Mouse (Mus musculus) right cerebral cortex, postnatal 36 days (tissue): ENCODE data around the gene Zfp687.

Experiments used
- DNase-seq, 2 experiments: peaks; one replicate each; pipeline ENCODE4 v3.0.0; 2022; ENCODE audit warnings: low spot score in 2 of 2, mixed read lengths in 1 of 2

The Zfp687 gene

DNA sequence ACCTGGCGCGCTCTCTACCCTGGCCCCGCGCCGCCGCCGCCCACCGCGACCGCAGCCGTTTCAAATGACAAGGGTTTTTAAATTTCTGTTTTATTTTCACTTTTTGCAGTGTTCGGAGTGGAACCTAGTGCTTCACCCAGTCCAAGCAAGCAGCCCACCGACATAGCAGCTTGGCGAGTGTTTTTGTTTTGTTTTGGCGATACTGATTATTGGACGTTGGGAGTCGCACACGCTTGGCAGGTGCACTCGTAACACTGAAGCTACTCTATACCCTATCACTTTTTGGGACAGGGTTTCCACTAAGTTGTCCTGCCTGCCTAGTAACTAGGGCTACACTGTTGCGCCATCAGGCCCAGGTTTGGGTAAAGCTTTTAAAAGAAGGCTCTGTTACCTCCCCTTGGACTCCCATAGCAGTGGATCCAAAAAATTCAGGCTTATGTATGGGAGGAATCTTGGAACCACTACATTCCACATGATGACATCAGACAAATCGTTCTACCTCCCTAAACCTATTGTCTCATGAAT, 1.3 kb upstream of the Zfp687 start:
- no peak for DNase-seq

DNA sequence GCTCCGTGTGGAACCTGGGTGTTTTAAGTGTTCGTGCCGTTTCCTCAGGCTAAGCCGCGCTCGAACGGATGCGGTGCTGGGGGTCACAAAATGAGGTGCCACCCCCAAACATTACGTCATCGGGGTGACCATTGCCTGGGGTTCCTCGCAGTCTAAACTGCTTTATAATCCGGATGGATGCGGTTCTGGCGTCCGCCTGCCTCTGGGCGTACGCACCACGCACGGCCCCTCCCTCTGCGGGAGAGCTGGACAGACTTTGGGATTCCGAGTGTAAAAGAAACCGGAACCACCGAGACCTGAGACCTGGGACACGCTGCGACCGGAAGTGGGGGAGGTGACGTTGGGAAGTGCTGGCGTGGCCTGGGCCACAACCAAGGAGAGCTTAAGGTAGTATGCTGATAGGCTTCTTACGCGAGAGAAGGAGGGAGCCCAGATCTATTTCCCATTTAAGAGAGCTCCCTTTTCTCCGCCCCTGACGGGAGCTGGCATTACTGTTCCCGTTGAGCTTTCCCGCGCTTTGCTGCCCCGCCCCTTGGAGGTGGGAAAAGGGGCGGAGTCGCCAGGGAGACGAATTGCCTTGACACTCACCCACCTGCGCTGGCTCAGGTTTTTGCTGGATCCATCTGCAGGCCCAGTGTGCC, 763 bp upstream of the Zfp687 start:
- peak; percentile 90 to 95 for DNase-seq

DNA sequence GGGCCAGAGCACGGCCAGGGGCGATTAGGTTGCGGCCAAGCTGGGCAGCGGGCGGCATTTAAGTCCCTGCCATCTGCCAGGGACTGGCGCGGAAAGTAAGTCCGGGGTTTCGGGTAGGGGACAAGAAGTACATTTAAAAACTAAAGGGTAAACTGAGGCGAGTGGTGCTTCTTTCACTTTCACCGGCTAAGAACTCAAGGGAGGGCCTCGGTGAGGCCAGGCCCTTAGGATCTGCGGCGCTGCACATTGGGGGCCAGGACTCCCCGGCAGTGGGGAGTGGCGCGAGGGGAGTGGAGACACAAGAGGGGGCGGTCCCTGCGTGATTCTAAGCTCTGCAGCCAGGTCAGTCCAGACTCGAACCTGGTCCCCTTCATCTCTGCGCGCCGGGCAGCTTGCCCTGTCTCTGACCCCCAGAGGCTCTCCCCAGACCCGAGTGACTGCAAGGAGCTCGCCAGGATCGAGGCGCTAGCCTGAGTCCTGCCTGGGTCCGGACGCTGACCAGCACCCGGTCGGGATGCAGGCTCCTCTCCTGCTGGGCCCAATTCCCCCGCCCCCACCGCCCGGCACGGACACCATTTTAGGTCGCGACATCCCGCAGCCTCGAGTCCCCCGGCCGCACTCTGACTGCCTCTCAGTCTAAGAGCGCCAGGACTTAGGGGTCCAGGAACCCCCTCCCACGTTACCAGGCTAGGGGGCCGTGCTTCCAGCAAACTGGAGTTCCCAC, 658 bp downstream of the Zfp687 start:
- DNase-seq, result no peak

DNA sequence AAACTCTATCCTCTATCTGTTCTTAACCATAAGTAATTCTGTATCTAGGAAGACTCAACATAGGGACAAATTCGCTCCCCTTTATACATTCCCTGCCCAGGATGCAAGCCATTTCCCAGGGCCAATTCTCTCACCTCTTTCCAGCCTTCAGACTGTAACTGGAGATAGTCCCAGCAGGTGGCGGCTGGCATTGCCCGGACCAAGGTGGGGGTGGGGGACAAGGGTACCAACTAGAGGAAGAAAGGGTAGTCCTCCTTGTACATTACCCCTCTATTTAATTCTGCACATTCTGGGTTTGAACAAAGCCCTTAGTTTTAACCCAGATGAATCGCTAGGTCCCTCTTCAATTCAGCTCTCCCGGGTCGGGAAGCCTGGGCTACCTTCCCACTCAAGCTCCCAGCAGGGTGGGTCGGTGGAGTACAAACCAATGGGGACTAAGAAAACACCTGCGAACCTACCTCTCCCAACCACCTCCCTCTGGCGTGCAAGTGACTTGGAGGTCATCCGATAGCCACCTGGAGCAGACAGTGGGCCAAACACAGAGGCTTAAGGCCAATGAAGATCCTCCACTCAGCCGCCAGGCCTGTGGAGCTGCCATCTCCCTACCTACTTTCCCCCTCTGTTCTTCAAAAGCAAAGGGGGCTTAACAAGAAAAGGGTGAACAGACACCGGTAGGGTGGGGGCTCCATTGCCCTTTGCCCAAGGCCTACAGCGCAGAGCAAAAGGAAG, 1.4 kb downstream of the Zfp687 start:
- no peak for DNase-seq

DNA sequence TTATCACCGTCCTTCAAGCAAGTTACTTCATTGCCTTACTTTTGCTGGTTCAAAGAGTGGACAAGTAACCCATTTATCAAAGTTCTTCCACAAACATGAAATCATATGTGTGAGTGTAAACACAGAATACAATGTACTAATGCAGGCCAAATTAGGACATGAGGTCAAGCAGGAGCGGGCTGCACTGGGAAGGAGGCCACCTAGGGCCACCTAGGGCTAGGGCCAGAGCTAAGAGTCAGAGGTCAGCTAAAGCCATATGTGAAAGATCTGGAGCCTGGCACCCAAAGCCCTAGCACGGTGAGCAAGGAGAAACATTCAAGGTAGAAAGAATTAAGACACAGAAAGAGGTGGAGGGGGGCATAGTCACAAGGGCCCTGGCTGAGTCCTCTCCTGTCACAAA, 2.3 kb downstream of the Zfp687 start:
- DNase-seq, result no peak

DNA sequence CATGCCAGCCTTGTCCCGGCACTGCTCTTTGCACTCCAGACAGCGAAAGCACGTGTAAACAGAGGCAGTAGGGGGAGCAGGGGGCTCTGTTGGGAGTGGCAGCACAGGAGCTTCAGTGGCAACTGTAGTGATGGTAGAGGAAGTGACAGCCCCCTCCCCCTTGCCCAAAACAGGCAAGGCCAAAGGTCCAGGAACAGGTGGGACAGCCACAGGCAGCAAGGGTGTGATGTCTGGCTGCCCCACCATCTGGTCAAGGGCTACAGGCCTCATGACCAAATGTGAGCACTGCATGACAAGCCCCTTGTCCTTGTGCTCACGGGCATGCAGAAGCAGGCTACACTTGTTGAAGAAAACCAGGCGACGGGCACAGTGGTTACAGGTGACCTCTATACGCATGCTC, 4.9 kb downstream of the Zfp687 start:
- no peak for DNase-seq

DNA sequence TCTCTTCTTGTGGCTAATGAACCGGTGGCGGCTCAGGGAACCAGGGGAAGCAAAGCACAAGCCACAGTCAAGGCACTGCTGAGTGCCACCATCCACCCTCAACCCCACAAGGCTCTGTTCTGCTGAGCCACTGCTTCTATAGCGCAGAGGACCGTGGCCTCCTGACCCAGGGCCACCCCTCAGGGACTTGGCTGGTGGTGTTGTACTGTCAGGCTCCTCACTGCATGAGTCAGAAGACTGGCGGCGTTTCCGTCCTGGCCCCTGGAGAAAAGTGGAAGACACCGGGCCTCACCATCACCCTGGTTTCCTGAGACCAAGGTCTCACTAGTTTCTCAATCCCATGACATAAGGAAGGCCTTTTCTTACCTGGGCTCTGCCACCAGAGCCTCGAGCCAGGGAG, 7.5 kb downstream of the Zfp687 start:
- DNase-seq, result no peak

DNA sequence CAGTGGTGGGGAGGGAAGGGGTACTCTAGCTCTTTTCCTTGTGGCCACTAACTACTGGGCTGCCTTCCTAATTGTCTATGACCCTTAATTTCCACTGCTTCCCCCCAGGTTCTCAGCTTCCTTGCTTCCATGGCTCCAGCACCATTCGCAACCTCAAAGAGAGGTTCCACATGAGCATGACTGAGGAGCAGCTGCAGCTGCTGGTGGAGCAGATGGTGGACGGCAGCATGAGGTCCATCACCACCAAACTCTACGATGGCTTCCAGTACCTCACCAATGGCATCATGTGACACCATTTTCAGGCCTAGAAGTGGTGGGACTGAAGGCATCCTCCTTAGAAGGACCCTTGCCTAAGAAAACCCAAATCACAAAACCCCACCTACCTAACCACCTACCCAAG, 9.6 kb downstream of the Zfp687 start:
- no peak for DNase-seq

DNA sequence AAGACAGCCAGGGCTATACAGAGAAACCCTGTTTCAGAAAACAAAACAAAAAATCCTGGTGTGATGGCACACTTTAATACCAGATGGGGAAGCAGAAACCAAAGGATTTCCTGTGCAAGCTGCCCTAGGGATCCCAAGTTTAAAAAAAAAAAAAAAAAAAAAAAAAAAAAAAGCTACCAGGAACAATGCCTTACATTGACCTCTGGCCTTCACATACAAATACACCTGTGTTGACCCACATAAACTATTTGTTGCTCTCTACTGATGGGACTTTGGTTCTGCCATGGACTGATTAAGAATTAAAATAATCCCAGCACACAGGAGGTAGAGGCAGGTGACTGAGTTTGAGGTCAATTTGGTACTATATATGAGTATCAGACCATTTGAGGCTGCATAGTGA, 12.0 kb downstream of the Zfp687 start:
- DNase-seq, result no peak

DNA sequence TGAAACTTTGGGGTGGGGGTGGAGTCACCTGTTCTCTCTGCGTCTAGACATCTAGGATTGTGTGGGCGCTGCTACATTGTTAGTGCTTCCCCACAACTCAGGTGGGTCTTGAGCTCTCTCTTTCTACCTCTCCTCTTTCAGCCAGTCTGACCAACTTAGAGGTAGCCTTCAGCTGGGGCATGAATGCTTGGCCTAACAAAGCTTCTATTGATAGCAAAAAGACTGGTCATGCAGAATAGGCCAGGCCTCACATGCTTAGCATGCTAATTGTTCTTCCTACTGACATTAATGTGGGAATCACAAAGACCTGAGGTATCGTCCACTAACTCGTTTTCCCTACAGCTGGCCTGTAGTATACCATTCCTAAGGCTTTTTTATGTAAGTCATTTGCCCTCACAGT, 12.7 kb downstream of the Zfp687 start:
- DNase-seq, result no peak

DNA sequence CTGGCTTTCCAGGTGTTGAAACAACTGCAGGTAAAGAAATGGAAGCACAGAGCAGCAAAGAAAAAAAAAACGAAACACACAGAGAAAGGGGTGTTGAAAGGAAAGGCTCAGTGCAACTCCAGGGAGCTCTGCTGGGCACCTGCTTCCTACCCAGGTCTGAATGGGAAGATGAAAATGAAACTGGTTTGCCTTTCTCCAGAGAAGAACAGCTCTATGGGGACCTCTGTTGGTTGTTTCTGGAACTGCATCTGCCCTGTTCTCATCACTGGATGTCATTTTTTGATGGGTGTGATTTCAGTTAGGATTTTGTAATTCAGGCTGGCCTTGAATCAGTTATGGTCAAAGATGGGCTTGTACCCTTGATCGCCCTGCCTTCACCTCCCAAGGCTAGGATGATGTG, 18.3 kb downstream of the Zfp687 start:
- DNase-seq, result peak in 1 of 2 experiments; percentile 50

DNA sequence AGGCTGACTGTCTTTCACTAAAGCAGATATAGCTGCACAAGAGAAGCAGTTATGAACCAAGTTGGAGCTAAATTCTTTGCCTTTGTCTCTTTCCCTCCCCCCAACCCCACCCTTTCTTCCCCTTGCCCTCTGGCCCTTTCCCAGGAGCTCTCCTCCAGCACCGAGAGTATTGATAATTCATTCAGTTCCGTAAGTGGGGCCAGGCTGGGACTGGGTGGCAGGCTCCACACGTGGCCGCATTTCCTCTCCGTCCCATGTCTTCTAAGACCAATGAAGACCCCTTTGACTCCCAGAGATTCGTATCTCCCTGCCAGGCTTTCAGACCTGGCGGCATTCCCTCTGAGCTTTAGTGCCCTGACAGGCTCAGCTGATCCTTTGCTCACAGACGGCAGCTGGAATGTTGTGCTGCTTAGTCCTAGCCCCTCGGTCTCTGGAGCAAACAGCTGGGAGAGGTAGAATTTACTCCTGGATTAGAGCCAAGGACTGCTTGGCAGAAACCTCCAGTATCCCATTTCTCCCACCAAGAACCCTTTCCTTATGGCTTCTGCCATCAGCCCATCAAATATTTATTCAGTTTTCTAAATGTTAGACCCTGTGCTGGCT, 26.0 kb downstream of the Zfp687 start:
- no peak for DNase-seq

DNA sequence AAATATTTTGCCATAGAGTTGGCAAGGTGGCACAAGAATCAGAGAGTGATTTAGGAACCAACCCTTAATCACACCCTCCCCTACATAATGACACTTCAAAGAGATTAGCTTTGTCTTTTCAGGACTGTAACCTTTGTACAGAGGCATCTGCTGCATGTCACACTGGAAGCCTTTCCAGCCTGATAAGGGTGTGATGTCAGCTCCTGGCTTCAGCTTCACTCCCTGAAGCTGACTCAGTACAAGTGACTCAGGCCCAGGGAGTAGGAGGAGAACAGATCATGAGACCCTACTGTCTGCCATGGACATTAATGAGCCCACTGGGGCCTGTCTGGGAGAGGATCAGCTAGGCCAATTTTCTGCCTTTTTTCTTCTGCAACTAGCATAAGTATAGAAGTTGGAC, 27.7 kb downstream of the Zfp687 start:
- no peak for DNase-seq

DNA sequence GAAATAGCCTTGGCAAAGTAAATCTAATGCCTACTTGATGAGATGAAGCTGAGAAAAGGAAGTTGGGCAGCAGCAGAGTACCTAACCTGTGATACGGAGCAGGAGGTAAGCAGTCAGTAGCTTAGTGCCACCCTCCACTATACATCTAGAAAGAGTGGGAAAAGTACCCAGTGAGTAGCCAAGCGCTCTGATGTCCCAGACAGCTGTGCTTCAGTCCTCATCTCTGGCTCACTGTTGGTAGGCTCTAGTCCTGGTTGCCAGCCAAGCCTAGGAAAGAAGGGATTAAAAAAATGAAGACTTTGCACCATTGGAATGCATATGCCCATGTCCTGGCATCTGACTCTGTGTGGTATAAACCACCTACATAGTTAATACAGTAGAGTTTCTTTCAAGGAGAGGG, 29.7 kb downstream of the Zfp687 start:
- DNase-seq, result no peak

DNA sequence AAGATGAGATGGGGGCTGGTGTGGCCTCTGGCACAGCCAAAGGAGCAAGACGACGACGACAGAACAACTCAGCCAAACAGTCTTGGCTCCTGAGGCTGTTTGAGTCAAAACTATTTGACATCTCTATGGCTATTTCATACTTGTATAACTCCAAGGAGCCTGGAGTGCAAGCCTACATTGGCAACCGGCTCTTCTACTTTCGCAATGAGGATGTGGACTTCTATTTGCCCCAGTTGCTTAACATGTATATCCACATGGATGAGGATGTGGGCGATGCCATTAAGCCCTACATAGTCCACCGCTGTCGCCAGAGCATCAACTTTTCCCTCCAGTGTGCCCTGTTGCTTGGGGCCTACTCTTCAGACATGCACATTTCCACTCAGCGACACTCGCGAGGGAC, 30.9 kb downstream of the Zfp687 start:
- DNase-seq, result no peak

DNA sequence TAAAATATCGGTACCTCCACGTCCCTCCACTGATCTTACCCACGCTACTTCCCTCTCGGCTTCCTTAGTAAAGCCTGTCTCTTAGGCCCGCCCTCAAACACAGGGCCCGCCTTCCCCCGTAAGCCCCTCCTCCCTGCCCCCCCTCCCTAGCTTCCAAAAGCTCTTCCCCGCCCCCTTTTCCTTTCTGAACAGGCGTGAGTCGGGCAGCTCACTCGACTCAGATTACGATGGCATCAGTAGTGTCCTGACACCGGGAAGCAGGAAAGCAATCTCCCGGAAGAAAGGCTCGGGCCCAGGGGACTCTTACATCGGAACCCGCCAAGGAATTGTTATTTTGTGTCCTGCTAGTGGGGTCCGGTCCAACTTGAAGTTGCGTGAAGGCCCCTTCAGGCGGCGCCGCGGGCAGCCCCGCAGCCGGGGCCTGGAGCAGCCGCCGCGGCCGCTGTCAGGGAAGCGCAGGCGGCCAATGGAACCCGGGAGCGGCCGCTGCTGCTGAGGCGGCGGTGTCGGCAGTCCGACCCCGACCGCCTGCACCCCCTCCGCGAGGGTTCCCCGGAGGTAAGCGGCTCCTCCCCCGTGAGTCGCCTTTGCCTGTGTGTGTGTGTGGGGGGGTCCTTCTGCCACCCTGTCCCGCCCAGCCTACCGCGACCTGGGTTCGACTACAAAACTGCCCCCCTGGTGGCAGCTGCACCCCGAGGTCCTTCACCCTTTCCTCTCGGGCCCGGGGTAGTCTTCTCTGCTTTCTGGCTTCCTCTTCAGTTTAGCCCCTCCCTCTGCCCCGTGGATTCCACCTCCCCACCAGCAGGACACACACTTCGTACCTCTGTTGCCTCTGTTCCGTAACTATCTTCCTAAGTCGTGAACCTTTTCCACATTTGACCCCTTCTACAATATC, 40.5 kb downstream of the Zfp687 start, which contains the start of gene Pi4kb:
Gene Pi4kb (plus strand): TSS at position 204 of the 895 bp plus-strand sequence.
- peak; percentile 72 for DNase-seq

DNA sequence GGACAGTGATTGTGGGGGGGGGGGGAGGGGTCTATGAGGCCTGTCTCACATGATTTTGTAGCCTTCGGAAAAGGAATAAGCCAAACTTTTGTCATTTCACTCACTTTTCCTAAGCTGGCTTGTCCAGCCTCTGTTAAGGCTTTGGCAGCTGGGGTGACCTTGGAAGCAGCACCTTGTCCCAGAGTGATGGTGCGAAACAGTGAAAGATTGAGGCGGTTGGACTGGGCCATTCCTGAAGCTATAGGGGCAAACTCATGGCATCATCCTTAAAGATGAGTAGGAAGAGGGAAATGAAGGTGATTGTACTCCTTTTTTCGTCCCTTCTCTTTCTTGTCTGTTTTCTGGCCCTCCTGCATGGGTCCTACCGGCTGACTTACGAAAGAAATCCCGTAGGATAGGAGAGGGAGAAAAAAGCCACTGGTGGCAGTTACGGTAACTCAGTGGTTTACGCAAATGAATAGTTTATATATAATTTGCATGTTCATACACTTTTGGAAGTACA, 41.2 kb downstream of the Zfp687 start:
- no peak for DNase-seq

DNA sequence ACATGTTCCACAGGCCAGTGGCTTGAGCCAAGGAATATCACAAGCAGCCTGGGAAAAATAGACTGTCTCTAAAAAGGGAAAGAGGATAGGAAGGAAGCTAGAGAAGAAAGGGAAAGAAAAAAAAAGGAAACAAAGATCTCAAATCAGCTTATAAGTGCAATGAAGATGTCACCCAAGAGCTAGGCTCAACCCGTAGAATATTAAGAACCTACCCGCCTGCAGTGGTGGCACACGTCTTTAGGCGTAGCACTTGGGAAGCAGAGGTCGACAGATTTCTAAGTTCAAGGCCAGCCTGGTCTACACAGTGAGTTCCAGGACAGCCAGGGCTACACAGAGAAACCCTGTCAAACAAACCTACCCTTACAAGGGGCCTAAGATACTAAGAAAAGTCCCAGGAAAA, 41.6 kb downstream of the Zfp687 start:
- DNase-seq, result no peak

DNA sequence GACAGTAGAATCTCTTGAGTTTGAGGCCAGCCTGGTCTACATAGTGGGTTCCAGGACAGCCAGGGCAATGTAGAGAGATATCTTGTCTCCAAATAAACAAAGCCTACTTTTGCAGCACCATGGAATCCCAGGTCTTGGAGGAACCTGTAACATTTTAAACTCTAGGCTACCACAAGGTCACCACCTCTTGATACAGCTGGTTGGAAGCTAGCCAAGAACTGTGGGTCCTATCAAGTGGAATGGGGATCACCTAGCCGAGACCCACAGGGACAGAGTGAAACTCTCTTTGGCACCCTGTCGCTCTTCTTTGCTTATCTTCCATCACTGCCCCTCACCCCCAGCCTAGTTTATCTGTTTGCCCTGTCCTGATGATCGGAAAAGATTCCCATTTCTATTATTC, 42.7 kb downstream of the Zfp687 start:
- DNase-seq, result no peak

DNA sequence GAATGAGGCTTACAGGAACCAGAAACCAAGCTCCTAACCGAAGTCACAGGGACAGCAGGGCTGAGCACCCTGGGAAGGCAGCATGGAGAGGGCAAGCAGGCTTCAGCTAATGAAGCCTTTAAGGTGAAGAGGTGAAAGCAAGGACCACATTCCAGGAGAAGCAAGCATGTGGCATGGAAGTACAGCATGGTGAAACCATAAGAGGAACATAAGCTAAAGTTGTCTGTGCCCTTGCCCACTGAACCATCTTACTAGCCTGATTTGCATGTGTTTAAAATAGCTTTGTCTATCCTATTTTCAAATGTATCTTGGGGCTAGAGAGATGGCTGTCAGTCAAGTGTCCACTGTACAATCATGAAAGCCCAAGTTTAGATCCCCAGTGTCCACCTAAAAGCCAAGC, 49.4 kb downstream of the Zfp687 start:
- no peak for DNase-seq

DNA sequence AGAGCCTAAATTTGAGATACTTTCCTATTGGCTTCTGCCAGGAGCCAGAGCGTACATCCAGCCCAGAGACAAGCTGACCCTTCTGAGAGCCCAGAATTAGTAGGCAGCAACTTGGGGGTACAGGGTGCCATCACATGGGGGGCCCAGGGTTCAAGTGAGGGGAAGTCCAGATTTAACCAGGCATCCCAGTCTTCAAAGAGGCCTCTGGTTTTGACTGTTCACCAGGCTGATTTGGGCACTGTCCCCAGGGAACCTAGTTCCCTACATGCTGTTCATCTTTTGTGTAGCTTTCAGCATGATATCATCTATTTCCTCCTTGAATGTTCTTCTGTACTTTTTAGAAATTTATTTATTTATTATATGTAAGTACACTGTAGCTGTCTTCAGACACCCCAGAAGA, 50.3 kb downstream of the Zfp687 start:
- no peak for DNase-seq
